Mouse (Mus musculus): Measurements from ENCODE around the gene Ap5b1.

Gene Ap5b1

DNA sequence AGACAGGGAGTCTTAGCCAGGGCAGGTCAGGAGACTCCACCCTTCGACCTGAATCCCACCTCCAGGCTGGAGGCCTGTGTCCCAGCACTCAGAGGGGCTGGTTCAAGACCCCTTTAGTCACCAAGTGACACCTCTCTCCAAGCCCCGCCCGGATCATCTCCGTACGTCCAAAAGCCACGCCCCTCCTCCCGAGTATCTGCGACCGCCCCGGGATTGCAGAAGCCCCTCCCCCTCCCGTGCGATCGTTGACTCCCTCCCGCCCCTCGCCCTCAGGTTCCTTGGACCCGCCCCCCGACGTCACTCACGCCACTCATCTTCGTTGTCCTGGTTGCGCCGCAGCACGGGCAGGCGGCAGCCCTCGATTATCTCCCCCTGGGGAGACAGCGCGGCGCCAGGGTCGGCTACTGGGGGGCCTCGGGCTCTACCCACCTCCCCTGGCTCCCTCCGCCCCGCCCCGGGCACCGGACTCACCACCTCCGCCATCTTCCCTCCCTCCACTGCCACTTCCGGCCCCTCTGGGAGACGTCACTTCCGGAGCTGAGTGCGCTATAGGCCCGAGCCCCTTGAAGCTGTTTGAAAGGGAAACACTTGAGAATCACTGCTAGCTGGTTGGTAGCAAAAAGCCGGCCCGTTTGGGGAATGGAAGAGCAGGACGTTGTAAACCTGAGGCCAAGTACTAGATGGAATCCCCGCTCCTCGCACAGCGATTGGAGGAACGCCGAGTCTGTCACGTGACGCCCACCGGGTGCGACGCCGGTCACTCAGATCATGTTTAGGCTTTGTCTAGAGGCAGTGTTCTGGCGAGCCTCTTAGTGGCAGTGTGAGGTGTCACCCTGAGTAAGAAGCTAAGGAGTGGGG lies 42.0 kb downstream of the Ap5b1 start, which contains the start of gene Kat5:
Gene Kat5, minus strand, starts transcription at position 691 of the 858 bp plus-strand sequence.
- DNase-seq (ENCODE audit: low spot score in 2 of 2), result peak; percentile 95 to 97

DNA sequence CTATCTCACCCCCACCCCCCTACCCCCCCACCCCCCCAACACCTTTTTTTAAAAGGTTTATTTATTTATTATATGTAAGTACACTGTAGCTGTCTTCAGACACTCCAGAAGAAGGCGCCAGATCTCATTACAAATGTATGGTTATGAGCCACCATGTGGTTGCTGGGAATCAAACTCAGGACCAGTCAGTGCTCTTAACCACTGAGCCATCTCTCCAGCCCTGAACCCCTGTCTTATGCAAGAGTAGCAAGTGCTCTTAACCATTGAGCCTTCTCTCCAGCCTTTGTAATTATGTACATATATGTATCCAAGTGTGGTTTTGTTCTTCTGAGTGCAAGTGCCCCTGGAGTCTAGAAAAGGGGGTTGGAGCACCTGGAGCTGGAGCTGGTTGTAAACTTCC lies 44.1 kb downstream of the Ap5b1 start:
- no peak for DNase-seq (ENCODE audit: low spot score in 2 of 2)

DNA sequence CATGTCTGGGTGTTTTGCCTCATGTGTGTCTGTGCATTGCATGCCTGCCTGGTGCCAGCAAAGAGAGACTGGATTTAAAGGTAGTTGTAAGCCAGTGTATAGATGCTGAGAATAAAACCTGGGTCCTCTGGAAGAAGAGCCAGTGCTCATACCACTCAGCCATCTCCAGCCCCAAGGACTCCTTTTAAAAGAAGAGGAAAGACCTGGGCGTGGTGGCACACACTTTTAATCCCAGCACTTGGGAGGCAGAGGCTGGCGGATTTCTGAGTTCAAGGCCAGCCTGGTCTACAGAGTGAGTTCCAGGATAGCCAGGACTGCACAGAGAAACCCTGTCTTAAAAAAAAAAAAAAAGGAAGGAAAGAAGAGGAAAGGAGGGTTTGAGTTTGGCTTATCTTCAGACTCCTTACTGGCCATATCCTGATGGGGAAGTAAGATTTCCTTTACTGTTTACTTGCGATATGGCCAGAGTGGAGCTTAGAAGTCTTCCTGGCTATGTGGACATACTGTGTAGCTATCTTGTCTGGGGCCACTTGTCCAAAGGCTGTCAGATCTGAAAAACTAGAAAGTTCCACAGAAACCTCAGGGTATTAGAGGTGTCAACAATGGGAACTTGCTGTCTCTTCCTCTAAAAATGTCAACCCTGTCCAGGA lies 45.1 kb downstream of the Ap5b1 start:
- DNase-seq (ENCODE audit: low spot score in 2 of 2), result no peak

DNA sequence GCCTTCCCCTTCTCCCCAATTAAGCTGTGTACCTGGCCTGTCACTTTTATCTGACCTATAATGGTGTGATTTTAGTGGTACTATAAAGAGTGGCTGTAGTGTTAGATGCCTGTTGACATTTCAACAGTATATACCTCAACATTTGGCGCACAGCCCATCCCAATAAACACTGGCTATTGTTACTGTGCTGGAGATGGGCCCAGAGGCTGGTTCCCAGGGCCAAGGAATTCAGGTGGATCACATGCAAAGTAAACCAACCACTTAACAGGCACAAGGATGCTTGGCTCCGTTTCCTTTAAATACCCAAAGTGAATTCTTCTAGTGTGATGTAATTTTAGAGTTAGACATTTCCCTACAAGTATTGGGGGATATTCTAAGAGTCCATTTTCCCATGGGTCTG lies 47.1 kb downstream of the Ap5b1 start:
- no peak for DNase-seq (ENCODE audit: low spot score in 2 of 2)

DNA sequence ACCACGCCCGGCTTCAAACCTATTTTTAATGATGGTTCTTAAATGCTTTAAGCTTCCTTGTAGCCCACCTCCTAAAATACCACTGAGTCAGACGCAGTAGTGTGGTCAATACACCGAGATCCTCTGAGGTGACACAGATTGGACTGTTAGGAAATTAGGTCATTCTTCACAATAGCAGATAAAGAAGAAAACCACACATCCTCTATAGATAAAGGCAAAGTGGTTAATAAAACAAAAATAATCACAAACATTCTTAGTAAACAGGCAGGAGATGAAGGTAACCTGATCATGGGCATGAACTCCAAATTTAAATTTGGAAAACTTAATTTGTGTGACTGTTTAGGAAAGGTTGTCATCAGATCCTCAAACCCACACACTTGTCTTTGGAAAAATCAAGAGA lies 52.2 kb downstream of the Ap5b1 start:
- DNase-seq (ENCODE audit: low spot score in 2 of 2), result no peak
